Mouse (Mus musculus) heart, embryonic 14.5 days (tissue): ENCODE measurements around the gene Pde3b. TPM values are rescaled to one million over a fixed set of nuclear protein-coding genes. Genes with fewer than 3 reads are reported as not detected.
"Not testable (repeated sequence)": the region's sequence is repeated elsewhere in the genome, so short reads cannot be mapped to it uniquely, and the experiment has no call there.

Source experiments
- ATAC-seq: fragments of 200-750 bp; cut with Nextera tagmentation; 2 replicates; pipeline ENCODE4 v1.8.0; 2017; ENCODE audit warnings: low read depth, moderate TSS enrichment; ENCODE audit not compliant: insufficient number of reproducible peaks, insufficient read depth, low FRiP score
- H3K27ac ChIP-seq, 2 experiments: fragments of 200-500 bp in 1 of 2; fragments of 300-500 bp in 1 of 2; sonication (generic) in 1 of 2; replicated peaks in 1 of 2; 2 replicates each; pipeline ENCODE4 v1.5.1; 2012 to 2014; ENCODE audit warnings: low read depth in 2 of 2, low read length in 2 of 2, control low read depth in 1 of 2, mild to moderate bottlenecking in 1 of 2, mixed read lengths in 1 of 2; ENCODE audit not compliant: control insufficient read depth in 1 of 2, insufficient read depth in 1 of 2
- H3K27me3 ChIP-seq: fragments of 300-500 bp; sonication (generic); 2 replicates; pipeline ENCODE4 v1.6.1; 2014; ENCODE audit warnings: mild to moderate bottlenecking, low read length, control low read depth; ENCODE audit not compliant: control insufficient read depth, insufficient read depth
- H3K36me3 ChIP-seq: fragments of 300-500 bp; sonication (generic); 2 replicates; pipeline ENCODE4 v1.6.1; 2014; ENCODE audit warnings: mild to moderate bottlenecking, control low read depth, low read length, mixed read lengths; ENCODE audit not compliant: control insufficient read depth, insufficient read depth
- H3K4me1 ChIP-seq, 2 experiments: fragments of 200-500 bp in 1 of 2; fragments of 300-500 bp in 1 of 2; sonication (generic) in 1 of 2; 2 replicates each; pipeline ENCODE4 v1.6.1; 2012 to 2014; ENCODE audit warnings: low read length in 2 of 2, control low read depth in 1 of 2, mixed read lengths in 1 of 2; ENCODE audit not compliant: control insufficient read depth in 2 of 2, insufficient read depth in 2 of 2
- H3K4me2 ChIP-seq: fragments of 300-500 bp; sonication (generic); 2 replicates; pipeline ENCODE4 v1.6.1; 2014; ENCODE audit warnings: mild to moderate bottlenecking, low read length
- H3K4me3 ChIP-seq, 2 experiments: fragments of 200-500 bp in 1 of 2; fragments of 300-500 bp in 1 of 2; sonication (generic) in 1 of 2; 2 replicates each; pipeline ENCODE4 v1.5.1; 2012 to 2014; ENCODE audit warnings: low read length in 2 of 2, mild to moderate bottlenecking in 2 of 2, control low read depth in 1 of 2, low read depth in 1 of 2, moderate library complexity in 1 of 2; ENCODE audit not compliant: control insufficient read depth in 1 of 2, insufficient read depth in 1 of 2
- H3K9ac ChIP-seq: fragments of 300-500 bp; sonication (generic); 2 replicates; pipeline ENCODE4 v1.6.1; 2014; ENCODE audit warnings: mild to moderate bottlenecking, low read length
- H3K9me3 ChIP-seq: fragments of 300-500 bp; sonication (generic); 2 replicates; pipeline ENCODE4 v1.6.1; 2016; ENCODE audit warnings: low read length, control low read depth; ENCODE audit not compliant: control insufficient read depth
- WGBS: fragments of 180-500 bp; shearing (Covaris S2); extraction: QIAGEN DNeasy Blood & Tissue Kit; methylation state at CpG from one replicate; pipeline ENCODE4 v1.1.7; 2014; 5-methylcytosine and 5-hydroxymethylcytosine counted together
- polyA plus RNA-seq: library from polyadenylated mRNA; unstranded; fragments of >200 nt; fragmentation: Nextera tagmentation; extraction: Ambion mirVana; gene quantifications from 2 replicates; pipeline ENCODE4 v1.2.1, GENCODE M21; 2014

Gene Pde3b
- polyA plus RNA-seq, 1 experiment from 2014 or later, result 8.9 TPM

DNA sequence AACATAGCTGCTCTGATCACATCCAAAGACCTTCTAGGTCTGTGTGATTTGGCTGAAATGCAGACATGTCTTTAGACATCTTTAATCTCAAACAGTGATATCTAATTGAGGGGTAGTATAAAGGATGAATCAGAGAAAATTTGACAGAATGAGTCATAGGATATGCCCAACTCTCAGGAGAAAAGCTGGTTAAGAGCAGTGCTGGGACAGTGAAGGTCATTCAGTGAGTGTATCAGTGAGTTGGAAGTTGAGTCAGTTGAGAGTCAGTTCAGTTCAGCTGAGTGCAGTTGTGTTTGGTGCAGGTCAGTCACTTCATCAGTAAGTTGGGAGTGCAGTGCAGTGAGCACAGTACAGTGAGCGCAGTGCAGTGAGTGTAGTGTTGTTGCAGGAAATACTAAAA is 105.0 kb downstream of the Pde3b start:
- no peaks in the 10 kb centered on the region for H3K27me3 ChIP-seq
- no peak overlapping the region for H3K4me3 ChIP-seq
- H3K27ac ChIP-seq, result no peak overlapping the region
- H3K36me3 ChIP-seq, result 0 out of 2 replicates have a peak, but pooled peaks cover 4% of the 10 kb centered on the region
- no peak overlapping the region for H3K4me2 ChIP-seq
- ATAC-seq, result no peak
- H3K4me1 ChIP-seq, result no peaks in the 10 kb centered on the region
- H3K9me3 ChIP-seq, result no peaks in the 10 kb centered on the region
- WGBS, result 100% methylated on average over 1 of the region's 1 CpGs
- H3K9ac ChIP-seq, result no peak overlapping the region

DNA sequence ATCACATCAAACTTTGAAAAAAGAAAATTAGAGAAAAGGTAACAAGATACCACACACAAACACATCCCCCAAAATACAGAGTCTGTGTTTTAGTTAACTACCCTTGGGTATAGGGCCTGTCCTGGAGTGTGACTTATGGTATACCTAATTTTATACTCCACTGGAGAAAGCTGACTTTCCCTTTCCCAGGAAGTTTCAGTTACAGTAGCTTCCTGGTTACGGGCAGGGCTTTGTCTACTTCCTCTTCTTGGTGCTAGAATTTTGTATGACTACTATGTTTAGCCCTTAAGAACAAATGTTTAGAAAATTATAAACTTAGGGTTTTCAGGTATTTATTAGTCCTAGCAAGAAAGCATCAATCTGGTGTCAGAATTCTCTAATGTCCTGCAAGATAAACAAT is 111.2 kb downstream of the Pde3b start:
- no peak for ATAC-seq
- Histone ChIP-seq H3K9me3 (no peaks in the 10 kb centered on the region), H3K27me3 (no peaks in the 10 kb centered on the region), H3K27ac (no peak overlapping the region), H3K36me3 (0 out of 2 replicates have a peak, but pooled peaks cover 4% of the 10 kb centered on the region), H3K4me3 (no peak overlapping the region), H3K9ac (no peak overlapping the region), H3K4me1 (no peaks in the 10 kb centered on the region), H3K4me2 (no peak overlapping the region)
- 76% methylated on average over 1 of the region's 1 CpGs for WGBS

DNA sequence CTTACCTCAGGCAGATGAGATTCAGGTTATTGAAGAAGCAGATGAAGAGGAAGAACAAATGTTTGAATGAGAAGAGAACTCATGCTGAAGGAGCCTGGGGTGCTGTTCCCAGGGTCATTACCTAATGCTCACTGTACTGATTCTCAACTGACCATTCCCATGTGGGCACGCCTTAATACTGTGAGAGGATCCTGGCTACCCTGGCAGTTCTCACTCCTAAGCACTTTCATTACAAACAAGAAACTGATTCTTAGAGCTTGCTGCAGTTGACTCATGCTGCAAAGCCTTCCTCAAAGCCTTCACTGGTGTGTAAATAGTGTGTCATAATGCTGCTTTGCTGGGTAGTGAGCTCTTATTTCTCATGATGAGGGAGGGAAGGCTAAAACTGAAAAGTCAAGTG is 121.1 kb downstream of the Pde3b start:
- H3K9ac ChIP-seq, result no peak overlapping the region
- no peaks in the 10 kb centered on the region for H3K9me3 ChIP-seq
- H3K4me1 ChIP-seq, result no peaks in the 10 kb centered on the region
- H3K36me3 ChIP-seq, result peaks cover 10% of the 10 kb centered on the region
- ATAC-seq, result no peak
- no peak overlapping the region for H3K4me3 ChIP-seq
- H3K27me3 ChIP-seq, result no peaks in the 10 kb centered on the region
- H3K4me2 ChIP-seq, result no peak overlapping the region
- H3K27ac ChIP-seq, result no peak overlapping the region
- WGBS, result 97% methylated on average over 1 of the region's 1 CpGs

DNA sequence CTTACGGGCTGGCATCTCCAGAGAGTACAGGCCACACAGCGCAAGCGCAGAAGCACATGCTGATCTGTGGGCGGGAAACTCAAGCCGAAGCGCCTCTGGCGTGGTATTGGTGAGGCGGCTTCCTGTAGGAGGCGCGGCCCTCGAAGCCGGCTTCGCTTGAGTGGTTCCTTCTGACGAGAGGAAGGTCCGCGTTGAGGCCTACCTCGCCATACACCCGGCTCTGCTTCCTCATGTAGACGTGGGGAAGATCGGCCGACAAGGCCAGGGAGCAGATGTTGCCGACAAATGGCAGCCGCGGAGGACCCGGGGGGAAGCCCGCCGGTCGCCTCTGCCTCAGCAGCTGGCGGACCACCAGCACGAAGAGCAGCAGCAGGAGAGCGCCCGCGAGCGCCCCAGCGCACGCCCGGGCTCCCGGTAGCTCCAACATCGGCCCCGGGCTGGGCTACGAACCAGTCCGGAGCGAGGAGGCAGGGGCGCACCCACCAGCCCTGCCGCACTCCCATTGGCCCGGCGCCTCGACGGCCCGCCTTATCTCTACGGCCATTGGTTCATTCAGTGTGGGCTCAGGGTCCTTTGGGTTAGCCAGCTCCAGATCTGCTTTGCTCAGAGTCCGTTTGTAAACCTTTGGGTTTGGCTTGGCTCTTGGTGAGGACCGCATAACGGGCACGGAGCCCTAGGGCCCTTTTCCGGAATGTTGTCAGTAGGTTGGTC is 147.6 kb downstream of the Pde3b start, which contains the start of gene Cyp2r1:
Gene Cyp2r1 (minus strand): TSS at position 442 of the 711 bp plus-strand sequence.
- no peaks in the 10 kb centered on the region; a peak in 1 of 4 replicates for H3K4me1 ChIP-seq
- no peaks in the 10 kb centered on the region; the same call in 1 of the 2 replicates for H3K9me3 ChIP-seq
- peak within 1 kb of the TSS; percentile 95 for H3K4me2 ChIP-seq
- peak; percentile 99 for ATAC-seq
- H3K4me3 ChIP-seq, result peak within 1 kb of the TSS; percentile 66 to 71
- H3K9ac ChIP-seq, result peak within 1 kb of the TSS; percentile 77
- H3K36me3 ChIP-seq, result no peaks in the 10 kb centered on the region
- H3K27me3 ChIP-seq, result no peaks in the 10 kb centered on the region
- peak within 1 kb of the TSS; percentile 81 to 90 for H3K27ac ChIP-seq
- WGBS, result under 1% methylated on average over 56 of the region's 56 CpGs

DNA sequence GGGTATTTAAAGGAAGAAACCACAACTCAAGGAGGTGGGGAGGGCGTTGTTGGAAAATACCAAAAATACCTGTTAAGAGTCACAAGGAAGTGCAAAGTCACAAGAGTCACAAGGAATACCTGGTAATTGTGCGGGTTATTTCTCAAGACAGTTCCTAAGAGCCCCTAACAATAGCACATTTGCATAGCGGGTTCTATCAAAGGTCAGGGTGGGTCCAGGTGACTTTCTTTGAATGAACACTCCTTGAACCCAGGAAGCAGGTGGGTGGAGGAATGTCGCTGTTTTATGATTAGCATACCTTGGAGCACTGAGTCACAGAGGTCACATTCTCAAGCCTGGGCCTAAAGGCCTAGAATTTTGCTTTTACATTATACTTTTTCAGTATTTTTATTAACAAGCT is 158.8 kb downstream of the Pde3b start:
- not testable (repeated sequence) for H3K9me3 ChIP-seq, H3K4me2 ChIP-seq, H3K27me3 ChIP-seq, ATAC-seq, H3K9ac ChIP-seq, H3K27ac ChIP-seq, H3K36me3 ChIP-seq, H3K4me1 ChIP-seq, H3K4me3 ChIP-seq
- WGBS, result 86% methylated on average over 4 of the region's 4 CpGs

DNA sequence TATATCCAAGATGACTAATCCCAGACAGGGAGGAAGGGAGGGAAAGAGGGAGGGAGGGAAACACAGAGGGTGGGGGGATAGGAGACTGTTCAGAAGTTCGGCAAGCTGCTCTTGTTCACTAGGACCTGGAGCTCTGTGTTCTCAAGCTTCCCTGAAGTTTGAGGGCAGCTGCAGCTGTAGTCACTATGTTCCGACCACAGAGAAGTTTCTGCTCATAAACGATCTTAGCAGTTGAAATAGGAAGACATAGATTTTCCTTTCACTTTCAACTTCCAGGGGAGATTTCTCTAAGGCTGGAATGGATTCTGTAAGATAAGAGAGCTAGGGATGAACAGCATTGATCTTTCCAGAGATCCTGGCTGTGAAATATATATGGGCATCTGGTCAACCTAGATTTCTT is 161.8 kb downstream of the Pde3b start:
- Histone ChIP-seq H3K4me3 (no peak overlapping the region), H3K4me2 (no peak overlapping the region), H3K4me1 (no peaks in the 10 kb centered on the region), H3K27ac (no peak overlapping the region), H3K36me3 (no peaks in the 10 kb centered on the region), H3K27me3 (no peaks in the 10 kb centered on the region), H3K9ac (no peak overlapping the region), H3K9me3 (no peaks in the 10 kb centered on the region)
- ATAC-seq, result no peak
- 63% methylated on average over 3 of the region's 3 CpGs for WGBS

DNA sequence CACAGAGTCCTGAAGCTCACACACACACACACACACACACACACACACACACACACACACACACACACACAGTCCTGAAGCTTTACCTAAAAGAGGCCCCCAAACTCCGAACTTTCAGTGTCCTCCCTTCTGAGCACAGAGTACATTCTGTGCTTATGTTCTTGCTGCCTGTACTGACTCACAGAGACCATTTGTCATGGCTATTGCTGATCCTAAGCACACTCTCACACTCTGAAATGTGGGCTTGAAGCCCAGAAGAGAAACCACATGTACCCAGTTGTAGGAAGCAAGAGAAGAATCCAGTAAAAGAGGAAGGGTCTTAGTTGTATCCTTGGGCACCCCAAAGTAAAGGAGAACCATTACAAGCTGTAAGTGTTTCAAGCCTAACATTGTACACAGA is 162.6 kb downstream of the Pde3b start:
- Histone ChIP-seq H3K27me3 (no peaks in the 10 kb centered on the region), H3K27ac (no peak overlapping the region), H3K9me3 (no peaks in the 10 kb centered on the region), H3K36me3 (no peaks in the 10 kb centered on the region), H3K9ac (no peak overlapping the region), H3K4me1 (no peaks in the 10 kb centered on the region), H3K4me2 (no peak overlapping the region), H3K4me3 (no peak overlapping the region)
- no peak for ATAC-seq
- 100% methylated on average over 1 of the region's 1 CpGs for WGBS

DNA sequence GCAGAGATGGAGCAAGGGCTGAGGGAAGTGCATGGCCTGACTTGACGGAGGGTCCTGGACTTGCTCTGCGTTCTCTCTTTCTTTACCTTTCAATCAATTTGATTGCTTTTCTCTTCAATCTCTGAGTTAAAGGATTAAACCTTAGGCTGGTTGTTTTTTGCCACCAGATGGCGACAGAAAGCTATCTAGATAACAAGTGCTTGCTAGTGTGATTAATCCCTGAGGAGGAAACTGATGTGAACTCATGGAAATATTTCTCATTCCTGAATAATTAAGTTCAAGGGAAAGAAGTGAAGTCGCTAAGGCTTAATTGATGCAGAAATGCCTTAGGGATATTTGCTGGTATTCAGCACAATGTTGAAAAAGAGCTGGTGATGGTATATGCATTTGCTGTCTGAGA is 165.3 kb downstream of the Pde3b start:
- Histone ChIP-seq H3K27me3 (no peaks in the 10 kb centered on the region), H3K27ac (no peak overlapping the region), H3K36me3 (no peaks in the 10 kb centered on the region), H3K4me3 (no peak overlapping the region), H3K9ac (no peak overlapping the region), H3K9me3 (no peaks in the 10 kb centered on the region), H3K4me2 (no peak overlapping the region), H3K4me1 (no peaks in the 10 kb centered on the region)
- no peak for ATAC-seq
- 10% methylated on average over 4 of the region's 4 CpGs for WGBS
